Mouse (Mus musculus) brain, embryonic 18.5 days (tissue): ENCODE results near the gene Kdelr3.

Source experiments
- DNase-seq: peaks from one replicate; pipeline ENCODE4 v3.0.0-alpha.2; 2012; ENCODE audit warnings: low read depth, low spot score

The Kdelr3 gene

GRCm38 (mm10) chr15:79575543-79576222, 59.5 kb downstream of the Kdelr3 start:
- no peak for DNase-seq

- no peak for DNase-seq
Observed at GRCm38 (mm10) chr15:79576947-79577346, 60.7 kb downstream of the Kdelr3 start.
